Mouse (Mus musculus): ENCODE data around the gene Rbmxl1. TPM values are rescaled to one million over a fixed set of nuclear protein-coding genes. Genes with fewer than 3 reads are reported as not detected.

The Rbmxl1 gene
- total and polyA plus RNA-seq, 2 experiments from 2014 or later = 95.6 to 163 TPM

DNA sequence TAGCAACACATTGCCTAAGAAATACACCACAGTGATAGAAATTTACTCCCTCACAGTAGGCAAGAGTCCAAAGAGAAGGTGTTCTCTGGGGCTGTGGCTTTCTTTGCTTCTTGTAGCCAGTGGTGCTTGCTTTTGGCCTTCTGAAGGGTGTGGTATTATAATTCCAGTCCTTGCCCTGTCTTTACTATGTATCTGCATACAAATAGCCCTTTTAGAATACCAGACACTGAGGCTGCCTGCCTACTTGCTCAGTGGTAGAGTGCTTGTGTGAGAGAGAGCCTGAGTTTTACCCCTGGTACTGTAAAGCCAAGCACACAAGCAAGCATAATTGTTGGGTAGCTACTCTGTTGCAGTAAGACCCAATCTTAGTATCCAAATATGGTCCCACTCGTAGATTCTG lies 6.0 kb upstream of the Rbmxl1 start:
- H3K36me3 ChIP-seq (ENCODE audit: insufficient read depth) = peaks cover 6% of the 10 kb centered on the region; the same call in 1 of the 2 replicates
- TF ChIP-seq CTCF (IDR thresholded peaks at IDR 0.05; ENCODE audit: low read depth) = no peak
- ATAC-seq = no peak

DNA sequence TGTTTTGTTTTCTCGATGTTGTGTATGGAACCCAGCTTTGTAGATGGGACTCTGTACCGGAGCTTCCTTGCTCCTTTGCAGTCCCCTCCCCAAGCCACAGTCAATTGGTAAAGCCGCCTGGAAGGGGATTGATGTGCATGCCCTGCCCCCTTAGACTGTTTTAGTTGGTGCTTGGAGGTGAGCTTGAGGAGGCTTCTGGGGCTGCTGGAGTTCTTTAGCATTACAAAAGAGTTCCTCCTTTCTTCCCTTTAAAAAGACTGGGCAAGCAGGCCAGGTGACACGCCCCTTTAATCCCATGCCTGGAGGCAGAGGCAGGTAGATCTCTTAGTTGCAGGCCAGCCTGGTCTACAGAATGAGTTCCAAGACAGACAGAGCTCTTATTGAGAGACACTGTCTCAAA lies 4.4 kb upstream of the Rbmxl1 start:
- ATAC-seq (no peak), DNase-seq (no peak)
- H3K36me3 ChIP-seq (ENCODE audit: insufficient read depth) = peaks cover 6% of the 10 kb centered on the region; the same call in 1 of the 2 replicates
- 83% methylated on average over 4 of the region's 4 CpGs for WGBS
- H3K9me3 ChIP-seq (ENCODE audit: low read length) = no peaks in the 10 kb centered on the region
- H3K27me3 ChIP-seq (ENCODE audit: insufficient read depth, low read length) = no peaks in the 10 kb centered on the region
- H3K27ac ChIP-seq (ENCODE audit: low read depth, low read length) = no peak overlapping the region
- H3K9ac ChIP-seq = no peak overlapping the region
- no peak overlapping the region for H3K4me2 ChIP-seq (ENCODE audit: low read depth)
- no peaks in the 10 kb centered on the region for H3K4me1 ChIP-seq (ENCODE audit: insufficient read depth)
- no peak for TF ChIP-seq CTCF (IDR thresholded peaks at IDR 0.05; ENCODE audit: low read depth)
- H3K4me3 ChIP-seq (ENCODE audit: low read depth, low read length) = no peak overlapping the region

More for the DNA sequence above, 6.0 kb upstream of the Rbmxl1 start:
- Histone ChIP-seq H3K9ac (no peak overlapping the region), H3K4me2 (ENCODE audit: low read depth) (no peak overlapping the region), H3K4me3 (ENCODE audit: low read depth, low read length) (no peak overlapping the region), H3K4me1 (ENCODE audit: insufficient read depth) (no peaks in the 10 kb centered on the region), H3K9me3 (ENCODE audit: low read length) (no peaks in the 10 kb centered on the region), H3K27ac (ENCODE audit: low read depth, low read length) (no peak overlapping the region), H3K27me3 (ENCODE audit: insufficient read depth, low read length) (no peaks in the 10 kb centered on the region)
- DNase-seq = no peak
- WGBS = 97% methylated on average over 1 of the region's 1 CpGs

- 0 out of 2 replicates have a peak, but pooled peaks cover 1% of the 10 kb centered on the region for H3K36me3 ChIP-seq (ENCODE audit: insufficient read depth)
- TF ChIP-seq CTCF (IDR thresholded peaks at IDR 0.05; ENCODE audit: low read depth) = no peak
- H3K9me3 ChIP-seq (ENCODE audit: low read length) = no peaks in the 10 kb centered on the region
- no peak for ATAC-seq
- DNase-seq = no peak
- H3K4me3 ChIP-seq (ENCODE audit: low read depth, low read length) = no peak overlapping the region
- 68% methylated on average over 3 of the region's 3 CpGs for WGBS
- no peaks in the 10 kb centered on the region for H3K27me3 ChIP-seq (ENCODE audit: insufficient read depth, low read length)
- H3K4me1 ChIP-seq (ENCODE audit: insufficient read depth) = peaks cover 4% of the 10 kb centered on the region; the same call in 1 of the 2 replicates
- no peak overlapping the region for H3K27ac ChIP-seq (ENCODE audit: low read depth, low read length)
- H3K4me2 ChIP-seq (ENCODE audit: low read depth) = no peak overlapping the region; the same call in 1 of the 2 replicates
- H3K9ac ChIP-seq = no peak overlapping the region
Observed at GRCm38 (mm10) chr8:78510926-78511325, 2.2 kb upstream of the Rbmxl1 start.

DNA sequence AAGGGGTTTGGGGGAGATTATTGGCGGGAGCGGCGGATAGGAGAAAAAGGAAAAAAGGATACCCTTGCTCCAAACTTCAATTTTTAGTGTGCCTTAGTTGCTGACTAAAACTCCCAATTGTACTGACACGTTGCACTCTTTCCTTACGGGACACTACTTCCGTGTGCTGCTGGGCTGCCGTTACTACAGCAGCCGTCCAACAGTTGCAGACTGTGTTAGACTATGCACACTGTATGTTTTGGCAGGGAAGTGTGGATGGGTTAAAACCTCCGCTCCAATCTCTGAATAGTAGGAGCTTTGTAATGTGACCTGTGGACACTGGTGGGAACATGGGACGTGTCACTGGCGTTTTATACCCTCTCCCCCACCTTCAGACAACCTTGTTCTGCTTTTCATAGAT lies 1.4 kb upstream of the Rbmxl1 start:
- peak overlapping the region; percentile 97 for H3K9ac ChIP-seq
- peak overlapping the region; percentile 74 for H3K4me2 ChIP-seq (ENCODE audit: low read depth)
- under 1% methylated on average over 11 of the region's 11 CpGs for WGBS
- no peak overlapping the region for H3K27ac ChIP-seq (ENCODE audit: low read depth, low read length)
- no peaks in the 10 kb centered on the region for H3K27me3 ChIP-seq (ENCODE audit: insufficient read depth, low read length)
- no peak for TF ChIP-seq CTCF (IDR thresholded peaks at IDR 0.05; ENCODE audit: low read depth)
- H3K36me3 ChIP-seq (ENCODE audit: insufficient read depth) = no peaks in the 10 kb centered on the region
- H3K9me3 ChIP-seq (ENCODE audit: low read length) = no peaks in the 10 kb centered on the region
- peak; percentile 7 for DNase-seq
- H3K4me3 ChIP-seq (ENCODE audit: low read depth, low read length) = peak overlapping the region; percentile 86
- H3K4me1 ChIP-seq (ENCODE audit: insufficient read depth) = peaks cover 4% of the 10 kb centered on the region; the same call in 1 of the 2 replicates
- ATAC-seq = no peak

- TF ChIP-seq CTCF (IDR thresholded peaks at IDR 0.05; ENCODE audit: low read depth) = no peak
- Histone ChIP-seq H3K36me3 (ENCODE audit: insufficient read depth) (no peaks in the 10 kb centered on the region), H3K4me2 (ENCODE audit: low read depth) (peak within 1 kb of the TSS; percentile 74), H3K4me3 (ENCODE audit: low read depth, low read length) (peak within 1 kb of the TSS; percentile 86), H3K27ac (ENCODE audit: low read depth, low read length) (peak within 1 kb of the TSS; percentile 97), H3K9ac (peak within 1 kb of the TSS; percentile 97), H3K9me3 (ENCODE audit: low read length) (no peaks in the 10 kb centered on the region), H3K4me1 (ENCODE audit: insufficient read depth) (peaks cover 4% of the 10 kb centered on the region; the same call in 1 of the 2 replicates), H3K27me3 (ENCODE audit: insufficient read depth, low read length) (no peaks in the 10 kb centered on the region)
- under 1% methylated on average over 49 of the region's 51 CpGs for WGBS
- ATAC-seq (peak; percentile 98), DNase-seq (peak; percentile 93)
Observed at GRCm38 (mm10) chr8:78509273-78510031, 754 bp upstream of the Rbmxl1 start, which contains the start of gene Slc10a7. Gene Slc10a7 (plus strand): TSS chr8:78509346.

DNA sequence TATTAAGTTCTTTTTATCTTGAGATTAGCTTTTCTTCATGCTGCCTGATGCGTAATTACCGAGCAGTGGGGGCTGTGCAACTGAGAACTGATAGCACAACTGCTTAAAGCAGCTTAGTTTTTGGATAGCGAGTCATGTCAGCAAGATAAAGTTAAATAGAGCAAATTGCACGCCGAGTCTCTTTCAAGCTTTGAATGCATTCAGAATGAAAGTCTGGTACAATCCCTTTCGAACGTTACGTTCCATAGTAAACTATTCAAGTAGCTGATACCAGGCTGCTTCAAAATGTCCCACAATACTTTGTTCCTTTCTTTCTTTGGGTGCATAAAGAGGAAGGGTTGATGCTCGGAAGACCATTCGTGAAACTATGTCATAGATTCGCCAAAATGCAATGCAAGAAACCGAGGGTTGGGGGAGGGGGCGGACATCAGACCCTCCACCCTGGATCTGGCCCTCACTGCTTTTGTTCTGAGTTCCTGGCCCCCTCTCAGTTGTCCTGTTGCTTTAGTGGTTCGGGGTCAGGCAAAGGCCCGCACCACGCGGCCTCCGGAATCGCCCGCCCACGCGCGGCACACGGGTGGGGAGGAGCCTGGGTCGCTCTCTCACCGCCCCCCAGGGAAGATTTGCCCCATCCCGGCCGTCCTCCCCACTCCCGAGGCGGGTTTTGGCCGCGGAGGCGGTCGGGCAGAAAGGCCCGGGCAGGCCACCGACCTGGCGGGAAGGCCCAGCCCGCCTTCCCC lies 549 bp downstream of the Rbmxl1 start:
- H3K27me3 ChIP-seq (ENCODE audit: insufficient read depth, low read length) = no peaks in the 10 kb centered on the region

More for the DNA sequence above, 549 bp downstream of the Rbmxl1 start:
- no peaks in the 10 kb centered on the region for H3K9me3 ChIP-seq (ENCODE audit: low read length)
- peak overlapping the region; percentile 74 for H3K4me2 ChIP-seq (ENCODE audit: low read depth)
- H3K27ac ChIP-seq (ENCODE audit: low read depth, low read length) = peak overlapping the region; percentile 97
- TF ChIP-seq CTCF (IDR thresholded peaks at IDR 0.05; ENCODE audit: low read depth) = no peak
- DNase-seq (peak; percentile 69), ATAC-seq (peak; percentile 9)
- peaks cover 4% of the 10 kb centered on the region; the same call in 1 of the 2 replicates for H3K4me1 ChIP-seq (ENCODE audit: insufficient read depth)
- 0 out of 2 replicates have a peak, but pooled peaks cover 8% of the 10 kb centered on the region for H3K36me3 ChIP-seq (ENCODE audit: insufficient read depth)
- WGBS = under 1% methylated on average over 38 of the region's 38 CpGs
- H3K9ac ChIP-seq = peak overlapping the region; percentile 97
- peak overlapping the region; percentile 86 for H3K4me3 ChIP-seq (ENCODE audit: low read depth, low read length)

Measured in forebrain, postnatal 0 days (tissue).